Mouse (Mus musculus) liver, embryonic 12.5 days (tissue): ENCODE measurements around the gene Sf3b1. TPM values are rescaled to one million over a fixed set of nuclear protein-coding genes. Genes with fewer than 3 reads are reported as not detected.

Experiments
- polyA plus RNA-seq: library from polyadenylated mRNA; unstranded; fragments of >200 nt; fragmentation: Nextera tagmentation; extraction: Ambion mirVana; gene quantifications from 2 replicates; pipeline ENCODE4 v1.2.1, GENCODE M21; 2016

Gene Sf3b1
- polyA plus RNA-seq, 1 experiment from 2014 or later, result 161 TPM

Other genes with a start within 250 kb of the Sf3b1 start
- 4.5 and 6.1 TPM in 2 replicates for gene Ankrd44, start 101.1 kb downstream of the Sf3b1 start, polyA plus RNA-seq
- gene Coq10b, start 25.3 kb upstream of the Sf3b1 start, polyA plus RNA-seq, result 19.5 TPM in 2 replicates
- 637 and 645 TPM in 2 replicates for gene Hspe1, start 60.7 kb upstream of the Sf3b1 start, polyA plus RNA-seq
- gene Hspd1, start 60.8 kb upstream of the Sf3b1 start, polyA plus RNA-seq, result 563 and 590 TPM in 2 replicates
- gene Mob4, start 103.8 kb upstream of the Sf3b1 start, polyA plus RNA-seq, result 55.4 and 58.8 TPM in 2 replicates
- 1.2 TPM in 2 replicates for gene Rftn2, start 199.3 kb upstream of the Sf3b1 start, polyA plus RNA-seq
- gene Mars2, start 209.7 kb upstream of the Sf3b1 start, polyA plus RNA-seq, result 4.2 TPM in 2 replicates